Mouse (Mus musculus) monocyte, adult 5-6 weeks (primary cell): ENCODE data around the gene Prkar1a. TPM values are rescaled to one million over a fixed set of nuclear protein-coding genes. Genes with fewer than 3 reads are reported as not detected.
A peak's percentile ranks its signal among the peaks of the same experiment; 100 is the strongest.
"Not testable (repeated sequence)": the region's sequence is repeated elsewhere in the genome, so short reads cannot be mapped to it uniquely, and the experiment has no call there.

ENCODE experiments used
- ATAC-seq: fragments of 153-309, 156-312 bp; replicated peaks from 2 replicates; pipeline ENCODE4 v1.8.0; 2017; ENCODE audit warnings: mild to moderate bottlenecking; ENCODE audit not compliant: low TSS enrichment, insufficient number of reproducible peaks, severe bottlenecking, poor library complexity, low FRiP score
- total RNA-seq: library from RNA; stranded (forward); fragments of 200-1000, 200-491, 200-594 nt; gene quantifications from 3 replicates; pipeline ENCODE4 v1.2.3, GENCODE M21; 2017

Prkar1a gene
- total RNA-seq, result 124 to 194 TPM (median 167 TPM) in 3 replicates

DNA sequence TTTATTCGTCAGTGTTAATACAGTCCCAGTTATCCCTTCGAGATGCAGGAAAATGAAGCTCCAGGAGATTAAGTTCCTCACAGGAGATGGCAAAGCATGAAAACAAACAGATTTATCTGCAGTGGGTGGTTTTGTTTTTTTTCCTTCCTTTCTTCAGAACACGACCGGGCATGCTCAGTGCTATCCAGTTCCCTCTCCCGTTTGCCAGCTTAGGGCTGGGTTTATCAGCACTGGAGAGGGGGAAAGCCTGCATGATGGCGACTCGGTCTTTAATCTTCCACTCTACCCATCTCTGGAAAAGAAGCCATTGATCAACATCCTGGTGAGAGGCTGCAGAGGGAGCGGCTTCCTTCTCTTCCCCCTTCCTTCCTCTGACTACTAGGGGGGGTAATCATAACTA is at the start of gene Prkar1a:
Gene Prkar1a, plus strand, starts transcription at position 200 of the 400 bp plus-strand sequence.
- no peak for ATAC-seq

DNA sequence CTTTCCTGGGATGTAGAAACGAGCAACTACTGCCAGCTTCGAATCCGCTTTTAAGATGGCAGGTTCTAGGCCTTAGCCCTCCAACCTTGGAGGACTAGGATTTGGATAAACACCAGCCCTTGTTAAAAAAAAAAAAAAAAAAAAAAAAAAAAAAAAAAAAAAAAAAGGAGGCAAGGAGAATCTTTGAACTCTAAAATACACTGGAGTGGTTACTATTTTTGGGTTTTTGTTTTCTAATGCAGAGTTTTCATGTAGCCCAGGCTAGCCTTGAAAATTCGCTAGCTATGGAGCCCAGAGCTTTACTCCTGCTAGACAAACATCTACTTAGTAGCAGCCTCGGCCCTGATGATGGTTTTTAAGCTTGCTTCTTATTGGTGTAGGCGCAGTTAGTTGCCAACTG is 41.6 kb upstream of the Prkar1a start:
- no peak for ATAC-seq

DNA sequence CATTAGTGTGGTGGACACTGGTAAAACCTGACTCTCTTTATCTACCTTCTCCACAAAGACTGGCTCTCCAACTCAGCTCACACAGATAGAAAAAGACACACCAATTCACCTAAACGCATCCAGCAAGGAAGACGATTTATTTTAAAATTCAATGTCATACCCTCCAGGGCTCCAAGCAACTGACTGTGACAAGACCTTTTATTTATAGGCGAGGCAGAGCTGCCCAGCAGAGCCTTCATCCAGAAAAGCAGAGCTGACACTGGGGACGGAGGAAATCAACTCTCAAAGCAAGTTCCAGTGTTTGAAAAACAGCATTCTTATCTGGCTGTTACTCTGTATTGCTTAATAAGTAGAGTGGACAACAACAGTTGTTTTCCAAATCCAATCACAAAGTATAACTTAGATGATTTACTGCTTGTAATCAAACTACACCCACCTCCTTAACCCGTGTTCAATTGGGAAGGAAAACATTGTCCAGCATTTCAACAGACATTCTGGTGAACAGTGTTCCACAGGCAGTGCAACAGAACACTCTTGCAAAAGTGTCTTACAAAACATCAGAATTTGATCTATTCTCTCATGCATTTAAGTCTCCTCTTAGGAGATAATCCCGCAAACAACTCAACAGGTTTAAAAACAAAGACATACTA is 40.1 kb upstream of the Prkar1a start:
- ATAC-seq, result no peak

DNA sequence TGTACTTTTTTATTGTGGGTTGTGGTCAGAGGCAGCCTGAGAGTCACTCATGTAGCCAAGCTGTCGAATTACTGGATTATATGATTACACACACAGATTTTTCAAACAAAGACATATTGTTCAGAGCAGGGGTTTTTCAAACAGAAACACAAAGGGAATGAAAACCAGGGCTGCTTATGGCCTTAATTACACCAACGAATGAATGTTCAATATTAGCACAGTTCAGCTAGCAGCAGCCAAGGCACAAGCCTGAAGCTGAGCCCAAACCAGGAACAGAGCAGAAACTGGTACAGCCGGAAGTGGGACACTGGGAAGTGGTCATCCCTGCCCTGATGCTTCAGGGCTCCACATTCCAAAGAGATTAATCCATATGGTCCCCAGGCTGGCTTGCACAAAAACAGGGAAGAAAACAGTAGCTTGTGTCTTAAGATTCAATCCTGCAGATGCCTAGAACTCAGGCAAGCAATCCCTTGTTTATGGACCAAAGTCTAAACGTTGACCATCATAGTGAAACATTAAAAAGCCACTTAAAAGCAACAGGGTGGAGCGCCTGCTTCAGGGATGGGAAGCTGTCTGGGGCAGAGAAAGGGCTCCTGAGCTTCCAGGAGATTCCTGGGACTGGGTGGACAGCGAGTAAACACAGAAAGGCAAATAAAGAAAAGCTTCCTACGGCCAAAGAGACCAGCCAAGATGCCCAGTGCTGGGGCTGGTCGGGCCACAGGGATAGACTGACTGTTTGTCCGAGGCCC is 39.0 kb upstream of the Prkar1a start:
- ATAC-seq, result no peak

DNA sequence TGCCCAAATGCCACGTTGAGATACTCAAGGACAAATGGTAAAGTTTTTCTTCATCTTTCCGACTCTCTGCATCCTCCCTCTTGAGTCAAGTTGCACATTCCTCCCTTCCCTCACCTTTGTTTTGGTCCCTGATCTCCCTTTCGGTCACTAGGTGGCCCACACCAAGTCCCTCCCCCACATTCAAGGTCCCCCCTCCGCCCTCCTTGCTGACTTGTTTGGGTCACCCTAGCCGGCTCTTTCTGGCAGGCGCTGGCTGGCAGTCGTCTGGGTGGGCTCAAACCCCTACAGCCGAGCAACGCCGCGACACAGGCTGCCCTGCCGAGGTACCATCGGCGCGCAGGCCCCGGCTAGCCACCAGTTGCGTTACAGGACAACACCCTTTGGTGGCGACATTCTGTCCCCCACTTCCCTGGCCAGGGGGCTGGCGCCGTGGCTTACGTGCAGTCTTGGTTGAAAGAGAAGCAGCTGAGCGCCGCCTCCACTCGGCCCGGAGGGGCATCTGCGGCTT is 38.4 kb upstream of the Prkar1a start:
- peak; percentile 0; the same call in 1 of the 2 replicates for ATAC-seq

DNA sequence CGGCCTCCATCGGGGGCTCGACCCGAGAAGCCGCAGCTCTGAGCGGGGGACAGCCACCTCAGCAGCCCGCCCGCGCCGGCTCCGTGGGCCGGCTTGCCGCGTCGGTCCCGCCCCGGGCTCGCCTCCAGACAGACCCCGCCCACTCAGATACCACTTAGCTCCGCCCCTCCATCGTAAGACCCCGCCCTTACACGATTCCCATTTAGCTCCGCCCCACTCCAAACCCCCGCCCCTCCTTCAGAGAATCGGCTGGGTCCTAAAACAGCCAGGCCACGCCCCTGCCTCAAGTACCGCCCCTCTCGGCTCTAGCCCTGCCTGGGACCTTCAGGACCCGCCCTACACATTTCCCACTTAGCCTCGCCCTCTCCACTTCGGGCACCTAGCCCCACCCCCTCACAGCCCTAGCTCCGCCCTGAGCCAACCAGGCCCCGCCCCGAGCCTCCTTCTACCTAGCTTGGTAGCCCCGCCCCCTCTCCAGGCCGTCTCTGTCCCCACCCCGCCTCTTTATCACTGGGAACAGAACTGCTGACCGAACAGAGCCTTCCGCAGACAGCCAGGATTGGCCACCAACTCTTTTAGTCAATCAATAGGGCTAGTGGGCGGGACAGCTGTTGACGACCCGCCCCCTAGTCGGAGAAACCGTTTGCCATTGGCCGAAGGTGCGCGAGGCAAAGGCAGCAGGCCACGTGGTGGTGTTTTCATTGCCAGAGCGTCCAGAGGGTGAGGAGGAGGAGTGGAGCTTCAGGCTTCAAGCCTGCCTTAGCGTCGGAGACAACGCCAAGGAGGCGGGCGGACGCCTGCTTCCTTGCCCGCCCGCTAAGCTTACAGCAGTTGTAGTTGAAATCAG is 37.7 kb upstream of the Prkar1a start, which contains the start of gene Wipi1:
Gene Wipi1, minus strand, starts transcription at position 665 of the 847 bp plus-strand sequence.
- ATAC-seq, result peak; percentile 88

DNA sequence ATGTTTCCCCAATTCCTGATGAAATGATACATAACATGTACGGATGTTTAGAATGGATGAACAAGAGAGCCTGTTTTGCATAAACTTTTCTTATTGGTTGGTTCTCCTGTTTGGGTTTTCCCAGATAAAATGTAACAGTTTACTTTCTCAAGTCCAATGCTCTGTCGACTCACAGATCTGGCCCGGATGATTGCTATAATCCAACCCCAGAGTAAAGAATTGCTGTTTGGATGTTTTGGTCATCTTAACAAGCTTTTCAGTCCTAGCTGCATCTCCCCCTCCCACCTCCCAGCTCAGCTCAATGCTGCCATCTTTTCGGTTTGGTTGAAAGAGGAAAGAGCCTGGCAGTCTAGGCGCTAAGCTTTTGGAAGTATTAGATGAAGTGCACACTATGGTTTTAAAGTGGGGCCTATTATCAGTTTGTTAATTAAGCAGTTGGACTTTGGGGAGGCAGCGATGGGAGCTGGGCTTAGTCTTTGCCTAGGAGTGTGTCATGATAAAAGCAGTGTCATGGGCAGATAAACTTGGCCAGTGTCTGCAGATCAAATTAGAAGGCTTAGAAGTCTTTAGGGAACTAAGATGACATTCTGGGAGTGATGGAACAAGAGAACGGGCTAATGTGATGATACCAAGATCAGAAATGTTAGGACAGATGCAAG is 36.2 kb upstream of the Prkar1a start:
- no peak for ATAC-seq

DNA sequence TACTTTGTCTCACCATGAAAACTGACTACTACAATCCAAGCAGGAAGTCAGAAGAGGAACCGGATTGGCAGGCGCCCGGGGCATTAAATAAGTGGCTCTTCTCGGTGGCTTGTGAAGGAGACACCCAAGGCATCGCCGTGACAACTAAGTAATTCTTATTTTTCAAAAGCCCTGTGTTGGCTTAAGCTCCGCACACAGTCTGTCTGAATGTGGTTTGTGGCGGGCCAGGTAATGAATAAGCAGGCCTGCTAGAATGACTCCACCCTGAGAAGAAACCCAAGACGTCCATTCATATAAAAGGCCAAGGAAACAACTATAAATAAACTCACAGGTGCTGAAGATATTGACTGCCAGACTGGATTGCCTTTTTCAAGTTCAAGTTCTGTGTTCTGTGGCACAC is 33.9 kb upstream of the Prkar1a start:
- ATAC-seq, result no peak

DNA sequence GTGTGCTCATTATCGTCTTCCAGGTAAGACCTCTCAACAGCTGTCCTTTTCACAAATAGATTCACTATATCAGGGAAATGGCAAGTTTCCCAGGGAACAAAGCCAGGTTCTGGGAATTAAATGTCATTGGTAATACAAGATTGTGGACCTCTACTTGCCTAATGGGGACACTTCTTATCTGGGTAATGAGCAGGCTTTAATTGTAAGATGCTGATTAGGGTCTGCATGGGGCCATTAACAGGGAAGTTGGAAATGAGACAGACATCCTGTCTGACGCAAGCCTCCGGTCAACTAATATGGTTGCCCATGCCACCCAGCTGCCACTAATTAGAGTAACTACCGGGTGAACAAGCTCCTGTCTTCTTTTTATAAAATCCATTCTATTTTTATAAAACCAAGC is 32.9 kb upstream of the Prkar1a start:
- no peak for ATAC-seq

DNA sequence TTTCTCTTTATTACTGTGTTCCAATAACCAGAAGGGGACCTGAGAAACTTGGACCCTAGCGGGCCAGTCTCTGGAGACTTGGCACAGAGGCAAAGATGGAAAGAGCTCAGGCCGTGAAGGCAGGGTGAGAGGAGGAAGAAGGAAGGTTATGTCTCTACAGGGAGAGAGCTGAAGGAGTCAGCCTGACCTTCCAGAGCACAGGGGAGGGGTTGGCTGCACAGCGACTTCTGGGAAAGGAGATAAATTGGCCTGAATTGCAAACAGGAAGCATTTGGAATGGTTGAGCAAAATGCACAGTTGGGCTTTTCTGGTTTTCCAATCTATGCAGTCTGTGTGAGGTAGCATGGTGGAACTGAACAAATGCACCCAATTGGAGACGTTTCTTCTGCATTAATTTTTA is 32.4 kb upstream of the Prkar1a start:
- ATAC-seq, result no peak

DNA sequence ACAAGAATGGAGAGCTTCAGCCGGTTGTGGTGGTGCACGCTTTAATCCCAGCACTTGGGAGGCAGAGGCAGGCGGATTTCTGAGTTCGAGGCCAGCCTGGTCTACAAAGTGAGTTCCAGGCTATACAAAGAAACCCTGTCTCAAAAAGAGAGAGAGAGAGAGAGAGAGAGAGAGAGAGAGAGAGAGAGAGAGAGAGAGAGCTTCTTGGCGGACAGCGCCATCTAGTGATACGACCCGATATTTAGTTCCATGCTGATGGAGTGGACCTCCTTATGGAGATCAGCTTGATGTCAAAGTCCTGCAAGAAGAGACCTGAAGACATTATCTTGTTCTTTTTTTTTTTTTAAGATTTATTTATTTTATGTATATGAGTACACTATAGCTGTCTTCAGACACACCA is 30.1 kb upstream of the Prkar1a start:
- not testable (repeated sequence) for ATAC-seq

DNA sequence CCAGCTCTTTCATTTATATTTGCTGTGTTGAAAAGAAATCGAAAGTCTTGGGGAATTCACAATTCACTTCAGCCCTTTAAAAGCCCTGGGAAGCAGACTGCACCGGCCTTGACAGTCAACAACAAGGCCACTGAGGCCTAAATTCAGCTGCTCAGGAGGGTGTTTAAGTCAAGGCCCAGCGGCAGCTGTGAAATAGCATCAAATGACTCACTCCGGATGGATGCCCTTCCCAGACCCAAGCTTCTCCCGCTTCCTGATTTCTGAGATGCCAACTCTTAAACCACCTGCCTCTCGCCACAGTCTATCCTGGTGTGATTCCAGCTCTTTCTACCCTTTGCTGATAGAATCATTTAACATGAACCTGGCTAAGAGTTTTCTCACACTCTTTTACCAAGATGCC is 28.8 kb upstream of the Prkar1a start:
- ATAC-seq, result no peak

DNA sequence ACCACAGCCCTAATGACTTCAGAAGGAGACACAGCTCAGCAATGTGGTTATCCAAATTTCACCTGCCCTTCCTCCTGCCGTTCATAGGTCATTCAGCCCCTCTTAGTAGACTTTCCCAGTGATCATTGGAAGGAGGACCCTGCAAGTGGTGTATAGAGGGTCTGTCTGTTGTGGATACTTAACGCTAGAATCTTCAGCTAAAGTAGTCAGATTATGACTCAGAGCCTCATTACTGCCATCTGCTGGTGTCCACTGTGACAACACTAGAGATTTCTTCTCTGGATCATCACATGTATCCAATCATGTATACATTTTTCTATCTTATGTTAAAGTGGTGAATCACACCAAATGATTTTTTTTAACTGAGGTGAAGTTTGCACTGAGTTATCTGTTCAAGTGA is 28.0 kb upstream of the Prkar1a start:
- ATAC-seq, result peak; percentile 69

DNA sequence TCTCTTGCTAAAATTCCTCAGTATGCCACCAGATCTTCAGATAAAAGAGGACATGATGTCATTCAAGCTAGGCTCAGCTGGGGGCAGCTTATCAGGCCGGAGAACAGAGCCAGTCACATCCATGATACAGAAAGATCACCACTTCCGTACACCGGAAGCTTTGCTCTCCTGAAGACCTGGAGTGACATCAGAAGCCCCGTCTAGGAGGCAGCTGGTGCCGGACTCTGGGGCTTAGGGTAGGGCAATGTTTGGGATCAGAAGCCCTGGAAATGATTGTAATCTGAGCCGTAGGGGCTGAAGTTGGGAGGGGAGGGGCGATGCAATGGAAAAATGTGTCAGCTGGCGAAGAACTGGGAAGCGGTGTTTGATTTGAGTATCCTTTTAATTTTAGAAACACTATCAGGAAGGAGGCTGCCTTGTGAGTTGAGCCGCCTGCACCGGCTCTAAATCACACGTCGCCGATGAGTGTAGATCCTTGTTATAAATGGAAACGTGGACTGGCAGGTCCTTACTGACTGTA is 26.6 kb upstream of the Prkar1a start:
- ATAC-seq, result no peak

DNA sequence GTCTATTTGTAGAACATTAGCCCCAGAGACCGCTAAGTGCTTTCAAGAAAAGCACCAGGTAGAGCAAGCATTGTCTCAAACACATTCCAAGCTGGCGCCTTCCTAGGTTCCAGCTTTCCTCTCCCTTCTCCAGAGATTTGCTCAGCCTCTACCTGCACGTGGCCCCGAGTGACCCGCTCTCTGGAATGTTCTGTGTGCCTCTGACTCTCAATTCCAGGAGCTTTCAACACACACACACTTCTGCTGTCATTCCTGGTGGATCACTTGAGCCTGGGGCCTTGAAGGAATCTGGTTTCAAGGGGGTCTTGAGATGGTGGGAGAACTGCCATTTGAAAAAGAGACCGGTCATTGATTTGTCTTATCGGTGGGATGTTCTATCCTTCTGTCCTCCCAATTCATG is 26.0 kb upstream of the Prkar1a start:
- no peak for ATAC-seq

DNA sequence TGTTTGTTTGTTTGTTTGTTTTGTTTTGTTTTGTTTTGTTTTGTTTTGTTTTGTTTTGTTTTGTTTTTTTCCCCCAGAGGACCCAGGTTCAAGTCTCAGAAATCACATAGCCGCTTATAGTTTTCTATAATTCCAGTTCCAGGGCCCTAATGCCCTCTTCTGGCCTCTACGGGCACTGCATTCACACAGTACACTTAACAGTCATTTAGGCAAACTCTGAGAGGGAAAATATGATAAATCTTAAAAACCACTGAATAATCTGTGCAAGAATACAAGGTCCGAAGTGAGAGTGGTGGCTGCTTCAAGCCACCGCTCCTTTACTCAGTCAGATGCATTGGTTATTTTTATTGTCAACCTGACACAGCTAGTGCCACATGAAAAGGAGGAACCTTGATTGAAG is 21.6 kb upstream of the Prkar1a start:
- ATAC-seq, result no peak

DNA sequence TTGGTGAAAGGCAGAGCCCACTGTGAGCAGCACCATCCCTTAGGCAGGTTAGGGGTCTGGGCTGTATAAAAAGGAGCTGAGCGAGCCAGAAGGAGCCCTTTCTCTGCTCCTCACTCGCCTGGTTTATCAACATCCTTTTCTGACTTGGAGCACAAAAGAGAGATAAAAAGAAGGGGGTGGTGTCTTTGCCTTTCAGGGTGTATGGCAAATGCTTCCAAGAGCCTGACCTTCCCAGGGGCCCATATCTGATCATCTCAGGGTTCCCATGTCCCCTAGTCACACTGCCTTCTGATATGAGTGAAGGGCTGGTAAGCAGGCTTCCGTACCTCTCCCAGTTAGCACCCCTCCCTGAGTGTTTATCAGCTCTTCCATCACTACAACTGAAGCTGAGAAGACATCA is 21.1 kb upstream of the Prkar1a start:
- ATAC-seq, result no peak

DNA sequence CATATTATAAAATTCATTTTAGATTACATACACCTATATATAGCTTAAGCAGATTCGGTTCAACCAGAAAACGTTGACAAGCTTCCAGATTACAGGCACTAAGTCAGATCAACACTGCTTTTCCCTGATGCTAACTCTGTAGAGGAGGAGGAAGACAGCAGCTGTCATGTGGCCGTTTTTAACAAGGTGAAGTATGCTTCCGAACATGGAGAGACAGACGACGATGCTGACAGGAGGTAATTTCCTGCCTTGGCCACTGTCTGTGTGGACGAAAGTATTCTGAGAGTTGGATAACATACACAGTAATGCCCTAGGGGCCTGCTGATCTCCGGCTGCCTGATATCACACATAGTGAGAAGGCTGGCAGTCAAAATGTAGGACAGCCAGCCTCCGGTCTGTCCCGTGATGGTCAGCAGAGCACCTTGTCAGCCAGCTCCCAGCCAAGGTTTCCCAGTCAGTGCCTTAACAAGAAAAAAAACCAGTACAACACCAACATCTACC is 20.1 kb upstream of the Prkar1a start:
- ATAC-seq, result no peak
